8 mouse cellular contexts compared by ENCODE assay signal in the genomic region with DNA sequence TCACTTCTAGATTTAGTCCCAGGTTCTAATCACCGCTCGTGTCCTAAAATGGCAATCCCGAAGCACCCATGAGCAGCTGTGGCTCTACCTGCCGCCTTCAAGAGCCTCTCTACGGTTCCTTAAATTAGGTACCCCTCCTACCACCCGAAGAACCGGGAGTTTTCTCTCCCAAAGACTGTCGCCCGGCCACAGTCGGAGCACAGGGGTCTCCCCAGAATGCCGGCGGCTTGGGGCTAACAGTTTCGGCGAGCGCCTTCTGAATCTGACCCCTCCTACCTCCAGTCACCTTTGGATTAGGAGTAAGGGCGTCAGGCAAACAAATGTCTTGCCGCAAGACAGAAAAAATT. TPM values are rescaled to one million over a fixed set of nuclear protein-coding genes. Genes with fewer than 3 reads are reported as not detected.
DNase-seq lines count a peak whose midpoint lies in the region; ATAC-seq and TF ChIP-seq lines count a peak whose summit lies in the region.

No protein-coding gene starts in this region.

- peak overlapping the region; percentile 62 for H3K9ac ChIP-seq in lung, postnatal 0 days (replicated peaks; ENCODE audit: low read depth)
- H3K9ac ChIP-seq in limb, embryonic 12.5 days (replicated peaks) = peak overlapping the region; percentile 82
- H3K9ac ChIP-seq in neural tube, embryonic 15.5 days (replicated peaks) = peak overlapping the region; percentile 83

- peak; percentile 19 for ATAC-seq in lung, postnatal 0 days
- ATAC-seq in erythroblast, adult 5-6 weeks (replicated peaks; ENCODE audit: low FRiP score, poor library complexity, severe bottlenecking) = peak; percentile 52
- peak; percentile 8; the same call in 1 of the 2 replicates for ATAC-seq in limb, embryonic 12.5 days (ENCODE audit: insufficient number of reproducible peaks, insufficient read depth, low FRiP score, low TSS enrichment, low read depth)
- ATAC-seq in neural tube, embryonic 15.5 days (ENCODE audit: low FRiP score) = peak; percentile 54; the same call in 1 of the 2 replicates

- peak overlapping the region; percentile 87 for H3K4me3 ChIP-seq in lung, postnatal 0 days (ENCODE audit: low read depth, low read length)
- H3K4me3 ChIP-seq in limb, embryonic 12.5 days (replicated peaks) = peak overlapping the region; percentile 86
- peak overlapping the region; percentile 97 for H3K4me3 ChIP-seq in neural tube, embryonic 15.5 days (replicated peaks)

- H3K9me3 ChIP-seq in lung, postnatal 0 days (ENCODE audit: low read length) = no peaks in the 10 kb centered on the region
- H3K9me3 ChIP-seq in limb, embryonic 12.5 days = no peaks in the 10 kb centered on the region
- H3K9me3 ChIP-seq in neural tube, embryonic 15.5 days (replicated peaks) = no peaks in the 10 kb centered on the region

- H3K36me3 ChIP-seq in lung, postnatal 0 days (ENCODE audit: insufficient read depth, low read length) = peaks cover 10% of the 10 kb centered on the region; the same call in 1 of the 2 replicates
- H3K36me3 ChIP-seq in limb, embryonic 12.5 days = peaks cover 46% of the 10 kb centered on the region
- H3K36me3 ChIP-seq in neural tube, embryonic 15.5 days = peaks cover 16% of the 10 kb centered on the region

- 2% methylated on average over 17 of the region's 17 CpGs for WGBS in lung, postnatal 0 days
- 4% methylated on average over 17 of the region's 17 CpGs for WGBS in limb, embryonic 12.5 days
- WGBS in neural tube, embryonic 15.5 days = 3% methylated on average over 17 of the region's 17 CpGs

- peak overlapping the region; percentile 94 for H3K27ac ChIP-seq in lung, postnatal 0 days (ENCODE audit: low read length)
- H3K27ac ChIP-seq in limb, embryonic 12.5 days = no peak overlapping the region
- H3K27ac ChIP-seq in neural tube, embryonic 15.5 days (replicated peaks) = peak overlapping the region; percentile 58

- peak overlapping the region; percentile 89 for H3K4me2 ChIP-seq in lung, postnatal 0 days (replicated peaks; ENCODE audit: low read depth, low read length)
- H3K4me2 ChIP-seq in limb, embryonic 12.5 days = peak overlapping the region; percentile 88
- H3K4me2 ChIP-seq in neural tube, embryonic 15.5 days = peak overlapping the region; percentile 90

- TF ChIP-seq CTCF in lung, postnatal 0 days (IDR thresholded peaks at IDR 0.05) = no peak

- no peak for TF ChIP-seq EP300 in lung, postnatal 0 days (IDR thresholded peaks at IDR 0.05)

- H3K4me1 ChIP-seq in lung, postnatal 0 days (ENCODE audit: insufficient read depth, low read depth, low read length) = peaks cover 9% of the 10 kb centered on the region; the same call in 1 of the 2 replicates
- H3K4me1 ChIP-seq in limb, embryonic 12.5 days (replicated peaks) = peaks cover 13% of the 10 kb centered on the region
- peaks cover 24% of the 10 kb centered on the region for H3K4me1 ChIP-seq in neural tube, embryonic 15.5 days

- no peak for DNase-seq in lung, postnatal 0 days (ENCODE audit: low spot score)
- no peak for DNase-seq in lung, postnatal 36 days
- no peak for DNase-seq in ovary, postnatal 10 days (ENCODE audit: low spot score)
- no peak for DNase-seq in cerebellum, postnatal 36 days
- no peak for DNase-seq in left cerebral cortex, adult 9 months (ENCODE audit: low spot score in 2 of 2)

- H3K27me3 ChIP-seq in lung, postnatal 0 days (replicated peaks; ENCODE audit: insufficient read depth, low read length) = no peaks in the 10 kb centered on the region
- H3K27me3 ChIP-seq in limb, embryonic 12.5 days = no peaks in the 10 kb centered on the region
- H3K27me3 ChIP-seq in neural tube, embryonic 15.5 days (replicated peaks) = no peaks in the 10 kb centered on the region

RNA-seq across cellular contexts. Expression of a gene that starts 0.3 kb away (rescaled TPM):
- 49.5 and 53.4 TPM in 2 replicates for polyA plus RNA-seq in lung, postnatal 0 days (2015; fragmentation: Nextera tagmentation; extraction: Ambion mirVana)
- 26.3 and 35.1 TPM in 2 replicates for total RNA-seq in erythroblast, adult 5-6 weeks (2015; ENCODE audit: low replicate concordance)
- total RNA-seq in erythroblast, adult 5-6 weeks (2017; ENCODE audit: low replicate concordance) = 40.6 and 45.2 TPM in 2 replicates
- 88.1 and 88.5 TPM in 2 replicates for polyA plus RNA-seq in limb, embryonic 12.5 days (2016; fragmentation: Nextera tagmentation; extraction: Ambion mirVana)
- 87.2 and 91.5 TPM in 2 replicates for polyA plus RNA-seq in neural tube, embryonic 15.5 days (2015; fragmentation: Nextera tagmentation; extraction: Ambion mirVana)

RNA-seq across cellular contexts. Expression of a gene that starts 22.8 kb away (rescaled TPM):
- polyA plus RNA-seq in lung, postnatal 0 days (2015; fragmentation: Nextera tagmentation; extraction: Ambion mirVana) = 12.5 and 14.0 TPM in 2 replicates
- total RNA-seq in erythroblast, adult 5-6 weeks (2015; ENCODE audit: low replicate concordance) = 9.8 and 13.3 TPM in 2 replicates
- 12.0 and 12.8 TPM in 2 replicates for total RNA-seq in erythroblast, adult 5-6 weeks (2017; ENCODE audit: low replicate concordance)
- 34.6 and 36.0 TPM in 2 replicates for polyA plus RNA-seq in limb, embryonic 12.5 days (2016; fragmentation: Nextera tagmentation; extraction: Ambion mirVana)
- 10.6 and 17.9 TPM in 2 replicates for polyA plus RNA-seq in neural tube, embryonic 15.5 days (2015; fragmentation: Nextera tagmentation; extraction: Ambion mirVana)

RNA-seq across cellular contexts. Expression of a gene that starts 23.1 kb away (rescaled TPM):
- 166 and 167 TPM in 2 replicates for polyA plus RNA-seq in lung, postnatal 0 days (2015; fragmentation: Nextera tagmentation; extraction: Ambion mirVana)
- total RNA-seq in erythroblast, adult 5-6 weeks (2015; ENCODE audit: low replicate concordance) = 72.1 and 74.2 TPM in 2 replicates
- total RNA-seq in erythroblast, adult 5-6 weeks (2017; ENCODE audit: low replicate concordance) = 55.9 and 80.4 TPM in 2 replicates
- polyA plus RNA-seq in limb, embryonic 12.5 days (2016; fragmentation: Nextera tagmentation; extraction: Ambion mirVana) = 392 and 396 TPM in 2 replicates
- polyA plus RNA-seq in neural tube, embryonic 15.5 days (2015; fragmentation: Nextera tagmentation; extraction: Ambion mirVana) = 165 and 201 TPM in 2 replicates

RNA-seq across cellular contexts. Expression of a gene that starts 29.7 kb away (rescaled TPM):
- polyA plus RNA-seq in lung, postnatal 0 days (2015; fragmentation: Nextera tagmentation; extraction: Ambion mirVana) = not detected in 2 replicates
- total RNA-seq in erythroblast, adult 5-6 weeks (2015; ENCODE audit: low replicate concordance) = not detected in 2 replicates
- not detected in 2 replicates for total RNA-seq in erythroblast, adult 5-6 weeks (2017; ENCODE audit: low replicate concordance)
- polyA plus RNA-seq in limb, embryonic 12.5 days (2016; fragmentation: Nextera tagmentation; extraction: Ambion mirVana) = not detected in 2 replicates
- 0.42 TPM in 1 of 2 replicates, not detected in the other for polyA plus RNA-seq in neural tube, embryonic 15.5 days (2015; fragmentation: Nextera tagmentation; extraction: Ambion mirVana)

RNA-seq across cellular contexts. Expression of a gene that starts 41.6 kb away (rescaled TPM):
- 0.80 and 1.2 TPM in 2 replicates for polyA plus RNA-seq in lung, postnatal 0 days (2015; fragmentation: Nextera tagmentation; extraction: Ambion mirVana)
- 0.84 TPM in 1 of 2 replicates, not detected in the other for total RNA-seq in erythroblast, adult 5-6 weeks (2015; ENCODE audit: low replicate concordance)
- total RNA-seq in erythroblast, adult 5-6 weeks (2017; ENCODE audit: low replicate concordance) = not detected in 2 replicates
- not detected in 2 replicates for polyA plus RNA-seq in limb, embryonic 12.5 days (2016; fragmentation: Nextera tagmentation; extraction: Ambion mirVana)
- polyA plus RNA-seq in neural tube, embryonic 15.5 days (2015; fragmentation: Nextera tagmentation; extraction: Ambion mirVana) = 0.60 and 0.75 TPM in 2 replicates
